Mouse (Mus musculus): ENCODE results near the gene Pask. TPM values are rescaled to one million over a fixed set of nuclear protein-coding genes. Genes with fewer than 3 reads are reported as not detected.

Gene Pask
- polyA plus RNA-seq, 1 experiment from 2014 or later = 15.4 TPM

GRCm38 (mm10) chr1:93271751-93272150 is 71.5 kb downstream of the Pask start:
- H3K9me3 ChIP-seq (ENCODE audit: control insufficient read depth, low read length) = no peaks in the 10 kb centered on the region
- DNase-seq (ENCODE audit: low spot score) = no peak
- no peak overlapping the region for H3K4me2 ChIP-seq (ENCODE audit: low read length)
- H3K4me3 ChIP-seq (ENCODE audit: low read depth, low read length) = no peak overlapping the region
- WGBS = 78% methylated on average over 6 of the region's 6 CpGs
- no peak overlapping the region for H3K9ac ChIP-seq (ENCODE audit: low read length)
- ATAC-seq (replicated peaks; ENCODE audit: low FRiP score, low TSS enrichment, low read depth) = no peak
- H3K27ac ChIP-seq (ENCODE audit: low read depth) = no peak overlapping the region
- H3K36me3 ChIP-seq (ENCODE audit: control insufficient read depth, insufficient read depth, low read length) = no peaks in the 10 kb centered on the region
- H3K4me1 ChIP-seq (replicated peaks; ENCODE audit: control insufficient read depth, insufficient read depth, low read length) = no peaks in the 10 kb centered on the region
- no peaks in the 10 kb centered on the region for H3K27me3 ChIP-seq (replicated peaks; ENCODE audit: control insufficient read depth, insufficient read depth, low read length)

GRCm38 (mm10) chr1:93270516-93271240 is 72.6 kb downstream of the Pask start:
- H3K9ac ChIP-seq (ENCODE audit: low read length) = no peak overlapping the region
- ATAC-seq (replicated peaks; ENCODE audit: low FRiP score, low TSS enrichment, low read depth) = no peak
- WGBS = 67% methylated on average over 3 of the region's 3 CpGs

GRCm38 (mm10) chr1:93268246-93268645 is 75.0 kb downstream of the Pask start:
- no peak overlapping the region for H3K27ac ChIP-seq (ENCODE audit: low read depth)
- no peaks in the 10 kb centered on the region for H3K9me3 ChIP-seq (ENCODE audit: control insufficient read depth, low read length)
- 86% methylated on average over 2 of the region's 2 CpGs for WGBS
- no peak overlapping the region for H3K4me3 ChIP-seq (ENCODE audit: low read depth, low read length)
- H3K4me1 ChIP-seq (replicated peaks; ENCODE audit: control insufficient read depth, insufficient read depth, low read length) = no peaks in the 10 kb centered on the region
- H3K27me3 ChIP-seq (replicated peaks; ENCODE audit: control insufficient read depth, insufficient read depth, low read length) = no peaks in the 10 kb centered on the region
- DNase-seq (ENCODE audit: low spot score) (no peak), ATAC-seq (replicated peaks; ENCODE audit: low FRiP score, low TSS enrichment, low read depth) (no peak)
- H3K36me3 ChIP-seq (ENCODE audit: control insufficient read depth, insufficient read depth, low read length) = no peaks in the 10 kb centered on the region
- H3K9ac ChIP-seq (ENCODE audit: low read length) = no peak overlapping the region
- no peak overlapping the region for H3K4me2 ChIP-seq (ENCODE audit: low read length)

More at GRCm38 (mm10) chr1:93270516-93271240, 72.6 kb downstream of the Pask start:
- Histone ChIP-seq H3K27ac (ENCODE audit: low read depth) (no peak overlapping the region), H3K4me2 (ENCODE audit: low read length) (no peak overlapping the region), H3K4me3 (ENCODE audit: low read depth, low read length) (no peak overlapping the region), H3K36me3 (ENCODE audit: control insufficient read depth, insufficient read depth, low read length) (no peaks in the 10 kb centered on the region), H3K9me3 (ENCODE audit: control insufficient read depth, low read length) (no peaks in the 10 kb centered on the region), H3K4me1 (replicated peaks; ENCODE audit: control insufficient read depth, insufficient read depth, low read length) (no peaks in the 10 kb centered on the region), H3K27me3 (replicated peaks; ENCODE audit: control insufficient read depth, insufficient read depth, low read length) (no peaks in the 10 kb centered on the region)
- no peak for DNase-seq (ENCODE audit: low spot score)

GRCm38 (mm10) chr1:93267207-93267606 is 76.1 kb downstream of the Pask start:
- Histone ChIP-seq H3K4me3 (ENCODE audit: low read depth, low read length) (no peak overlapping the region), H3K9me3 (ENCODE audit: control insufficient read depth, low read length) (no peaks in the 10 kb centered on the region), H3K27ac (ENCODE audit: low read depth) (no peak overlapping the region), H3K27me3 (replicated peaks; ENCODE audit: control insufficient read depth, insufficient read depth, low read length) (no peaks in the 10 kb centered on the region), H3K4me2 (ENCODE audit: low read length) (no peak overlapping the region), H3K4me1 (replicated peaks; ENCODE audit: control insufficient read depth, insufficient read depth, low read length) (no peaks in the 10 kb centered on the region), H3K36me3 (ENCODE audit: control insufficient read depth, insufficient read depth, low read length) (no peaks in the 10 kb centered on the region), H3K9ac (ENCODE audit: low read length) (no peak overlapping the region)
- DNase-seq (ENCODE audit: low spot score) (no peak), ATAC-seq (replicated peaks; ENCODE audit: low FRiP score, low TSS enrichment, low read depth) (no peak)
- WGBS = 25% methylated on average over 3 of the region's 3 CpGs

Small RNAs within 50 kb of the gene (microRNA-seq; reads per million reads assigned to microRNA genes)
- not detected for gene Mir6345
- gene Mir6901 = 0.42 reads per million
- gene Mir6902 = 0.51 reads per million

Other genes with a start within 250 kb of the Pask start
- gene Kif1a, start 241.5 kb downstream of the Pask start, polyA plus RNA-seq (2014; fragmentation: Nextera tagmentation; extraction: Ambion mirVana) = 15.8 and 16.7 TPM in 2 replicates
- gene Agxt, start 208.2 kb downstream of the Pask start, polyA plus RNA-seq (2014; fragmentation: Nextera tagmentation; extraction: Ambion mirVana) = not detected in 2 replicates
- gene 2310007B03Rik, start 182.5 kb downstream of the Pask start, polyA plus RNA-seq (2014; fragmentation: Nextera tagmentation; extraction: Ambion mirVana) = 3.2 and 3.9 TPM in 2 replicates
- gene Crocc2, start 174.8 kb downstream of the Pask start, polyA plus RNA-seq (2014; fragmentation: Nextera tagmentation; extraction: Ambion mirVana) = 0.04 and 0.16 TPM in 2 replicates
- gene Sned1, start 107.6 kb downstream of the Pask start, polyA plus RNA-seq (2014; fragmentation: Nextera tagmentation; extraction: Ambion mirVana) = 4.9 and 5.3 TPM in 2 replicates
- 25.4 and 32.6 TPM in 2 replicates for gene Mterf4, start 37.6 kb downstream of the Pask start, polyA plus RNA-seq (2014; fragmentation: Nextera tagmentation; extraction: Ambion mirVana)
- gene Ppp1r7, start 628 bp downstream of the Pask start, polyA plus RNA-seq (2014; fragmentation: Nextera tagmentation; extraction: Ambion mirVana) = 57.8 and 67.2 TPM in 2 replicates
- gene Ano7, start 30.4 kb upstream of the Pask start, polyA plus RNA-seq (2014; fragmentation: Nextera tagmentation; extraction: Ambion mirVana) = 0.87 and 0.92 TPM in 2 replicates
- gene Hdlbp, start 135.3 kb upstream of the Pask start, polyA plus RNA-seq (2014; fragmentation: Nextera tagmentation; extraction: Ambion mirVana) = 124 and 142 TPM in 2 replicates
- 6.6 and 7.2 TPM in 2 replicates for gene Farp2, start 168.6 kb upstream of the Pask start, polyA plus RNA-seq (2014; fragmentation: Nextera tagmentation; extraction: Ambion mirVana)